Mouse (Mus musculus) left cerebral cortex, adult 18-20 months (tissue): ENCODE measurements at regions not wholly inside any gene's neighbourhood (a gene's known extent, or its start where the extent isn't known, plus 50 kb on each side); places are given as distances from the start of the nearest gene placed in this dataset.

Experiments
- DNase-seq, 2 experiments: peaks; one replicate each; pipeline ENCODE4 v3.0.0; 2021 to 2022; ENCODE audit warnings: low spot score in 2 of 2, mixed read lengths in 1 of 2

GRCm38 (mm10) chr4:32177933-32178639 is 60.5 kb upstream of the Bach2 start:
- no peak for DNase-seq

- no peak for DNase-seq
Measured at GRCm38 (mm10) chr4:32179707-32180241, 58.8 kb upstream of the Bach2 start.

GRCm38 (mm10) chr4:32183791-32184190 is 54.8 kb upstream of the Bach2 start:
- no peak for DNase-seq

DNA sequence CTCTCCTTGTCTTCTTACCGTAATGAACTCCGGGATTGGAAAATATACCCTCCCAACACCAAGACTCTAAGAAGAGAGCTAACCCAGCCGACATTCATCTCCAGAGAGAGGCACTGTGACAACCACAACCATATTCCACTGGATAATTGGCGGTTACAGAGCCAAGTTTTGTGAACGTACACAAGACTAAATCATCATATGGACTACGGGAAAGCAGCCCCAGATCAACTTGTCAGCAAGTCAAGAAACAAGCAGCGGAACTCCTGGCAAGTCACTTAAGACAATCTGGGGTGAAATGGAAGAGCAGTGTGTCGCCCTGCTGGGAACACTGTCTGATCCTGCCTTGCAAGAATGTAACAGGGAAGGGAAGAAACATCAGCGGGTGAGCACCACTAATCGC is 52.6 kb upstream of the Bach2 start:
- DNase-seq = no peak

GRCm38 (mm10) chr4:32187154-32187553 is 51.5 kb upstream of the Bach2 start:
- no peak for DNase-seq

DNA sequence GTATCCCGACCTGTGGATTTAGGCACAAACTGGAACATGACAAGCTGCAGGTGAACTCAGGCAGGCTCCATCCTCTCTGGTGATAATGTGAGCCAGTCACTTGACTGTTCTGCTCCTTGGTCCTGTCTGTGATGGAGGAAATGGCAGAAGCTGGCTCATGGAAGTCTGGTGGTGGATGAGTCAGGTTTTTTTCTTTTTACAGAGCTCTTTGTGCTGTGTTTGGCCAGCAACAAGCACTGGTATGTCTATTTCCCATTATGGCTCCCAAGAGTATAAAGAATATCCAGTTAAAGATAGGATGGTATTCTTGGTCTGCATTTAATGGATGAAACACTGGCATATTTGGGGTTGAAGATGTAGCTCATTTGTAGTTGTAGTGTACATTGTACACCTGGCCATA is 50.5 kb upstream of the Bach2 start:
- no peak for DNase-seq

DNA sequence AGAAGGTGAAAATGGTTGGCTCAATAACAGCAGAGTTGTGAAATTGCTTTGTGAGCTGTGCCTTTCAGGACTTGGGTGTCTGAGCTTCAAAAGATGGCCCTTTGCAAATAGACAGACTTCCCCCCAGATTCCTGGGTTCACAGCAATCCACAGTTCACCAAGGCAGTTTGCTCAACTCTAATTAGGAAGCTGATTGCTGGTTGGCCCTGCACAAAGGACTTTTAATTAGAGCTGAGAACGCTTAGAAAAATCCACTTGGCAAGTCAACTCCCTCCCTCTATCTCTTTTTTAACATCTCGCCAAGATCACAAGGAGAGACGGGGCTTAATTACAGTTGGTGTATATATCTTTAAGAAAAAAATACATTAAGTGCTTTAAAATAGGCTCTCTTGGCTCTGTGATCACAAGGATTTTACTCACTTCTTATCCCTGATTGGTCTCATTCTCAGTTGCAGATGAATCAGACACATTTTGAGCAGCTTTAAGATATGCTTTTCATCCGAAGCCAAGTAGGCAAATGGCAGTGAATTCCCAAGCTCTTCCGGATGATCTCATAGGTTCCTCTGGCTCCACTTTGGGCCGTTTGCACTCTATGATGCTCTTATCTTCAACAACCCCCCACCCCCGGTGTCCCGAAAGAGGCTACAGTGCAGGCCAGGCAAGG is 49.7 kb upstream of the Bach2 start:
- no peak for DNase-seq
